Mouse (Mus musculus): ENCODE results near the gene Oxgr1.
A peak's percentile ranks its signal among the peaks of the same experiment; 100 is the strongest.
"Not testable (repeated sequence)": the region's sequence is repeated elsewhere in the genome, so short reads cannot be mapped to it uniquely, and the experiment has no call there.

Oxgr1 gene

GRCm38 (mm10) chr14:120042187-120042820 is at the start of gene Oxgr1:
Oxgr1 (minus strand) TSS chr14:120042435.
- DNase-seq (ENCODE audit: low spot score): no peak

GRCm38 (mm10) chr14:120090401-120090800 is 48.2 kb upstream of the Oxgr1 start:
- DNase-seq (ENCODE audit: low spot score): no peak

GRCm38 (mm10) chr14:120089649-120090360 is 47.6 kb upstream of the Oxgr1 start:
- DNase-seq (ENCODE audit: low spot score): no peak

- no peak for DNase-seq (ENCODE audit: low spot score)
Observed at GRCm38 (mm10) chr14:120089006-120089648, 46.9 kb upstream of the Oxgr1 start.

- DNase-seq (ENCODE audit: low spot score): no peak
Observed at GRCm38 (mm10) chr14:120084084-120084667, 41.9 kb upstream of the Oxgr1 start.

GRCm38 (mm10) chr14:120076192-120076591 is 34.0 kb upstream of the Oxgr1 start:
- DNase-seq (ENCODE audit: low spot score): peak; percentile 77

GRCm38 (mm10) chr14:120075746-120076145 is 33.5 kb upstream of the Oxgr1 start:
- no peak for DNase-seq (ENCODE audit: low spot score)

GRCm38 (mm10) chr14:120074231-120074630 is 32.0 kb upstream of the Oxgr1 start:
- no peak for DNase-seq (ENCODE audit: low spot score)

- DNase-seq (ENCODE audit: low spot score): peak; percentile 74
Observed at GRCm38 (mm10) chr14:120061096-120061495, 18.9 kb upstream of the Oxgr1 start.

GRCm38 (mm10) chr14:120033454-120033853 is 8.8 kb downstream of the Oxgr1 start:
- DNase-seq (ENCODE audit: low spot score): no peak

- no peak for DNase-seq (ENCODE audit: low spot score)
Observed at GRCm38 (mm10) chr14:120019948-120020347, 22.3 kb downstream of the Oxgr1 start.

- no peak for DNase-seq (ENCODE audit: low spot score)
Observed at GRCm38 (mm10) chr14:120009969-120010872, 32.0 kb downstream of the Oxgr1 start.

- peak; percentile 40 for DNase-seq (ENCODE audit: low spot score)
Observed at GRCm38 (mm10) chr14:120005153-120005552, 37.1 kb downstream of the Oxgr1 start.

- DNase-seq (ENCODE audit: low spot score): no peak
Observed at GRCm38 (mm10) chr14:120003661-120004060, 38.6 kb downstream of the Oxgr1 start.

- no peak for DNase-seq (ENCODE audit: low spot score)
Observed at GRCm38 (mm10) chr14:120002673-120003072, 39.6 kb downstream of the Oxgr1 start.

- no peak for DNase-seq (ENCODE audit: low spot score)
Observed at GRCm38 (mm10) chr14:119989651-119990050, 52.6 kb downstream of the Oxgr1 start.

- DNase-seq (ENCODE audit: low spot score): no peak
Observed at GRCm38 (mm10) chr14:119988937-119989645, 53.1 kb downstream of the Oxgr1 start.

GRCm38 (mm10) chr14:119987257-119987656 is 55.0 kb downstream of the Oxgr1 start:
- DNase-seq (ENCODE audit: low spot score): no peak

GRCm38 (mm10) chr14:119986778-119987177 is 55.5 kb downstream of the Oxgr1 start:
- DNase-seq (ENCODE audit: low spot score): no peak

- not testable (repeated sequence) for DNase-seq (ENCODE audit: low spot score)
Observed at GRCm38 (mm10) chr14:119986351-119986750, 55.9 kb downstream of the Oxgr1 start.

- DNase-seq (ENCODE audit: low spot score): no peak
Observed at GRCm38 (mm10) chr14:119981314-119981713, 60.9 kb downstream of the Oxgr1 start.

Measured in retina, embryonic 14.5 days (tissue).